Mouse (Mus musculus): Measurements from ENCODE around the gene Sik3. TPM values are rescaled to one million over a fixed set of nuclear protein-coding genes. Genes with fewer than 3 reads are reported as not detected.
A peak's percentile ranks its signal among the peaks of the same experiment; 100 is the strongest.

The Sik3 gene
- polyA plus RNA-seq, 1 experiment from 2014 or later, result 1.7 TPM

- Histone ChIP-seq H3K27me3 (ENCODE audit: control insufficient read depth, insufficient read depth, low read depth, low read length) (no peaks in the 10 kb centered on the region), H3K9me3 (replicated peaks; ENCODE audit: control insufficient read depth, low read length) (no peaks in the 10 kb centered on the region), H3K4me1 (ENCODE audit: control insufficient read depth, low read depth, low read length) (no peaks in the 10 kb centered on the region; the same call in 1 of the 2 replicates), H3K4me3 (ENCODE audit: low read depth, low read length) (no peak overlapping the region), H3K9ac (ENCODE audit: low read depth, low read length) (no peak overlapping the region), H3K36me3 (ENCODE audit: control insufficient read depth, insufficient read depth) (0 out of 2 replicates have a peak, but pooled peaks cover 5% of the 10 kb centered on the region), H3K27ac (ENCODE audit: low read length) (no peak overlapping the region), H3K4me2 (ENCODE audit: low read depth, low read length) (no peak overlapping the region)
- WGBS (ENCODE audit: insufficient replicate concordance), result 32% methylated on average over 12 of the region's 12 CpGs
- ATAC-seq (ENCODE audit: low read depth), result no peak
Observed at GRCm38 (mm10) chr9:46196699-46197169, 184.1 kb downstream of the Sik3 start.

DNA sequence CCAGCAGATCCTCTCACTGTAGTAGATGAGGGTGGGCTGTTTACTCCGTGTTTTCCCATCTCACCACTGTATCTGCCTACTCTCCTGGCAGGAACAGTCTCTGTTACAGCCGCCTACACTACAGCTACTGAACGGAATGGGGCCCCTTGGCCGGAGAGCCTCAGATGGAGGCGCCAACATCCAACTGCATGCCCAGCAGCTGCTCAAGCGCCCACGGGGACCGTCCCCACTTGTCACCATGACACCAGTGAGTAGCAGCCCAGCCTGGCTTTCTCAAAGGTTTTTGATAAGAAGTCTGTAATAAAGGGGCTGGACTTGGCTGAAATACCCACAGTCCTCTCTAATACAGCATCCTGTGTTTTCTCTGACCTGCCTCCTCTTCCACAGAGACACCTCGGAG is 185.8 kb downstream of the Sik3 start:
- Histone ChIP-seq H3K4me2 (ENCODE audit: low read depth, low read length) (no peak overlapping the region), H3K4me3 (ENCODE audit: low read depth, low read length) (no peak overlapping the region), H3K27me3 (ENCODE audit: control insufficient read depth, insufficient read depth, low read depth, low read length) (no peaks in the 10 kb centered on the region), H3K9ac (ENCODE audit: low read depth, low read length) (no peak overlapping the region), H3K4me1 (ENCODE audit: control insufficient read depth, low read depth, low read length) (no peaks in the 10 kb centered on the region; the same call in 1 of the 2 replicates), H3K36me3 (ENCODE audit: control insufficient read depth, insufficient read depth) (0 out of 2 replicates have a peak, but pooled peaks cover 5% of the 10 kb centered on the region), H3K9me3 (replicated peaks; ENCODE audit: control insufficient read depth, low read length) (no peaks in the 10 kb centered on the region), H3K27ac (ENCODE audit: low read length) (no peak overlapping the region)
- 68% methylated on average over 9 of the region's 9 CpGs for WGBS (ENCODE audit: insufficient replicate concordance)
- no peak for ATAC-seq (ENCODE audit: low read depth)

DNA sequence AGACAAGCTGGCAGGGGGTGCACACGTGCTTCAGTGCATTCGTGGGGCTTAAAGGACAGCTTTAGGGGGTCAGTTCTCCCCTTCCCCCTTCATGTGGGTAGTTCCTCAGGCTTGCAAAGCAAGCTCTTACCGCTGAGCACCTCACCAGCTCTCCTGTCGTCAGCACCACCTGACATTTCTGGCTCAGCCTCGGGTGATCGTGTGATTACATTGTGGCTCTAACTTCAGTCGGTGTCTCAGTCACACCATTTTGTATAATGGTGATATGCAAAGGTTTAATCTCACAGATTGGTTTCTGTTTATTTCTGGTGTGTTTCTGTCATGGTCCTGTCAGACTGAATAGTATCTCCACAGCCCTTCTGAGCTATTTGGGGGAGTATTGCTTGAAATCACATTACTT is 186.3 kb downstream of the Sik3 start:
- ATAC-seq (ENCODE audit: low read depth), result no peak
- no peaks in the 10 kb centered on the region; the same call in 1 of the 2 replicates for H3K4me1 ChIP-seq (ENCODE audit: control insufficient read depth, low read depth, low read length)

DNA sequence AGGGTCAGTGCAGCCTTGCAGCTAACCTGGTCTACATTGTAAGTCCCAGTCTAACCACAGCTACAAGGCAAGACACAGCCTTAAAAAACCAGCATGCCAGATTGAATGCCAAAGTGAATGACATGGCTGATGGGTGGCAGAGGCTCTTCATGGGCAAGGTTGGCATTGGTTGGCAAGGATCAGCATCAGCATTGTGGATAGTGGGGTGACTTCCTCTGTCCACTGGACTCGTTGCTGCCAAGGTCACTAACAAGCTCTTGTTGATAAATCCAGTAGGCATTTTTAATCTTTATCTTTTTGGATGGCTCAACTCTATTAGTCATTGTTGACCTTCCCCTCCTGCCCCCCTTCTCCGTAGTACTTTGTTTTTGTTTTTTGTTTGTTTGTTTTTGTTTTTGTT is 187.0 kb downstream of the Sik3 start:
- no peaks in the 10 kb centered on the region for H3K27me3 ChIP-seq (ENCODE audit: control insufficient read depth, insufficient read depth, low read depth, low read length)
- no peak overlapping the region for H3K27ac ChIP-seq (ENCODE audit: low read length)
- no peak for ATAC-seq (ENCODE audit: low read depth)
- WGBS (ENCODE audit: insufficient replicate concordance), result 52% methylated on average over 2 of the region's 2 CpGs
- no peak overlapping the region for H3K9ac ChIP-seq (ENCODE audit: low read depth, low read length)
- H3K4me1 ChIP-seq (ENCODE audit: control insufficient read depth, low read depth, low read length), result no peaks in the 10 kb centered on the region; the same call in 1 of the 2 replicates
- H3K4me3 ChIP-seq (ENCODE audit: low read depth, low read length), result no peak overlapping the region
- peaks cover 7% of the 10 kb centered on the region; the same call in 1 of the 2 replicates for H3K36me3 ChIP-seq (ENCODE audit: control insufficient read depth, insufficient read depth)
- no peaks in the 10 kb centered on the region for H3K9me3 ChIP-seq (replicated peaks; ENCODE audit: control insufficient read depth, low read length)
- H3K4me2 ChIP-seq (ENCODE audit: low read depth, low read length), result no peak overlapping the region

More for the DNA sequence above, 186.3 kb downstream of the Sik3 start:
- H3K36me3 ChIP-seq (ENCODE audit: control insufficient read depth, insufficient read depth), result 0 out of 2 replicates have a peak, but pooled peaks cover 5% of the 10 kb centered on the region
- WGBS (ENCODE audit: insufficient replicate concordance), result 63% methylated on average over 7 of the region's 7 CpGs
- no peak overlapping the region for H3K4me3 ChIP-seq (ENCODE audit: low read depth, low read length)
- H3K27ac ChIP-seq (ENCODE audit: low read length), result no peak overlapping the region
- no peak overlapping the region for H3K4me2 ChIP-seq (ENCODE audit: low read depth, low read length)
- no peaks in the 10 kb centered on the region for H3K9me3 ChIP-seq (replicated peaks; ENCODE audit: control insufficient read depth, low read length)
- H3K9ac ChIP-seq (ENCODE audit: low read depth, low read length), result no peak overlapping the region
- H3K27me3 ChIP-seq (ENCODE audit: control insufficient read depth, insufficient read depth, low read depth, low read length), result no peaks in the 10 kb centered on the region

DNA sequence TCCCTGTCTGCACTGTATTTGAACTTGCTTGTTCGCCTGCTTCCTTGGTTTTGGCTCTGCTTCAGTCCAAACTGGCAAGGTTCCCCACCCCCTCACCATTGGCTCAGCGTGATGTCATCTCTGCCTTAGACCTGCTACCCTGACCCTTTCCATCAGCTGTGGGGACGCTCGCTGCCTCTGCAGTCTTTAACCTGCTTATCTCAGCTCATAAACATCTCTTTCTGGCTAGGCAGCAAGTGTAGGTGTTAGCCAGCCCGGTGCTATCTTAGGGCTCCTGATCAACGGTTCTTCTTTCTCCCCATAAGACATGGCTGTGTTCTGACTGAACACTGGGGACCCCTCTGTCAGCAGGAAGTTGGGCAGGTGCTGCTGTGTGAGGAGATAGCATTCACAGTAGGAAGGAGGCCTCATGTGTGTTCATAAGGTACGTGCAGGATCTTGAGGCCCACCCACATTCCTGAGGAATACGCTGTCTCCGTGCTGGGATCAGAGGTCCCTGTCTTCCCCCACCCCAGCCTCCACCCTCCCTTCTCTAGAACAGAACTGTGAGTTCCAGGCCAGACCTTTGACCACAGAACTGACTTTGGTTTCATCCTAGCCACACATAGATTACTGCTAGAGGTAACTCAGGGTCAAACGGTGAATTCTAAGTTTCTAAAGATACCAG is 194.3 kb downstream of the Sik3 start:
- ATAC-seq (ENCODE audit: low read depth), result peak; percentile 77
- no peak overlapping the region for H3K9ac ChIP-seq (ENCODE audit: low read depth, low read length)
- H3K4me2 ChIP-seq (ENCODE audit: low read depth, low read length), result no peak overlapping the region
- H3K36me3 ChIP-seq (ENCODE audit: control insufficient read depth, insufficient read depth), result peaks cover 2% of the 10 kb centered on the region; the same call in 1 of the 2 replicates
- H3K27ac ChIP-seq (ENCODE audit: low read length), result peak overlapping the region; percentile 16
- H3K9me3 ChIP-seq (replicated peaks; ENCODE audit: control insufficient read depth, low read length), result no peaks in the 10 kb centered on the region
- H3K27me3 ChIP-seq (ENCODE audit: control insufficient read depth, insufficient read depth, low read depth, low read length), result no peaks in the 10 kb centered on the region
- peaks cover 9% of the 10 kb centered on the region for H3K4me1 ChIP-seq (ENCODE audit: control insufficient read depth, low read depth, low read length)
- WGBS (ENCODE audit: insufficient replicate concordance), result 13% methylated on average over 10 of the region's 10 CpGs
- H3K4me3 ChIP-seq (ENCODE audit: low read depth, low read length), result no peak overlapping the region

- peak; percentile 51 for ATAC-seq (ENCODE audit: low read depth)
- Histone ChIP-seq H3K36me3 (ENCODE audit: control insufficient read depth, insufficient read depth) (peaks cover 2% of the 10 kb centered on the region; the same call in 1 of the 2 replicates), H3K9ac (ENCODE audit: low read depth, low read length) (no peak overlapping the region)
Observed at GRCm38 (mm10) chr9:46207501-46207869, 194.9 kb downstream of the Sik3 start.

DNA sequence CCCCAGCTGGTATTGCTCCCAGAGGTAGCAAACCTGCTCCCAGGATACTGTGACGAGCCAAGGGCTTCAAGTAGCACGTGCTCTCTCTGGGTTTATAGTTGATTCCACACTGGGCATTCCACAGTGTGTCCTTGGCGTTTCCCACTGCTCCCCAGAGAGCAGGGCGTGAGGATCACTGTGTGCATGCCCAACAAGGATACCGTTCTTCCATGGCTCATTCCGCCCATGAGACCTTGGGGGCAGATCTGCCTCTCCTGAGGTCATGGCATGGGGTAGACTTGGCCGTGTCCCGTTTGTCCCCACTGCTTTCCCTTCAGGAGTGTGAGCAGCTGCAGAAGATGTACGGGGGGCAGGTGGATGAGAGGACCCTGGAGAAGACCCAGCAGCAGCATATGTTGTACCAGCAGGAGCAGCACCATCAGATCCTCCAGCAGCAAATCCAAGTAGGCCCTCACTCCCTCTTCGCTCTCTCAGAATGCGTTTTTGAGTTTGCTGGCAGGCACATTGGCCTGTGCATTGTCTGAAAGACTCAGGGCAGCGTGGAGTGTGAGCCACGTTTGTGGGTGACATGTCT is 195.9 kb downstream of the Sik3 start:
- Histone ChIP-seq H3K4me2 (ENCODE audit: low read depth, low read length) (no peak overlapping the region), H3K27ac (ENCODE audit: low read length) (no peak overlapping the region), H3K36me3 (ENCODE audit: control insufficient read depth, insufficient read depth) (peaks cover 2% of the 10 kb centered on the region; the same call in 1 of the 2 replicates), H3K4me3 (ENCODE audit: low read depth, low read length) (no peak overlapping the region), H3K27me3 (ENCODE audit: control insufficient read depth, insufficient read depth, low read depth, low read length) (no peaks in the 10 kb centered on the region), H3K9ac (ENCODE audit: low read depth, low read length) (no peak overlapping the region), H3K9me3 (replicated peaks; ENCODE audit: control insufficient read depth, low read length) (no peaks in the 10 kb centered on the region), H3K4me1 (ENCODE audit: control insufficient read depth, low read depth, low read length) (peaks cover 9% of the 10 kb centered on the region)
- no peak for ATAC-seq (ENCODE audit: low read depth)
- WGBS (ENCODE audit: insufficient replicate concordance), result 77% methylated on average over 13 of the region's 13 CpGs

More at GRCm38 (mm10) chr9:46207501-46207869, 194.9 kb downstream of the Sik3 start:
- no peak overlapping the region for H3K4me2 ChIP-seq (ENCODE audit: low read depth, low read length)
- 69% methylated on average over 6 of the region's 6 CpGs for WGBS (ENCODE audit: insufficient replicate concordance)
- peaks cover 9% of the 10 kb centered on the region for H3K4me1 ChIP-seq (ENCODE audit: control insufficient read depth, low read depth, low read length)
- H3K9me3 ChIP-seq (replicated peaks; ENCODE audit: control insufficient read depth, low read length), result no peaks in the 10 kb centered on the region
- no peak overlapping the region for H3K4me3 ChIP-seq (ENCODE audit: low read depth, low read length)
- H3K27ac ChIP-seq (ENCODE audit: low read length), result peak overlapping the region; percentile 16
- no peaks in the 10 kb centered on the region for H3K27me3 ChIP-seq (ENCODE audit: control insufficient read depth, insufficient read depth, low read depth, low read length)

- H3K4me3 ChIP-seq (ENCODE audit: low read depth, low read length), result no peak overlapping the region
- H3K36me3 ChIP-seq (ENCODE audit: control insufficient read depth, insufficient read depth), result no peaks in the 10 kb centered on the region; the same call in 1 of the 2 replicates
- WGBS (ENCODE audit: insufficient replicate concordance), result 75% methylated on average over 12 of the region's 12 CpGs
- H3K27me3 ChIP-seq (ENCODE audit: control insufficient read depth, insufficient read depth, low read depth, low read length), result no peaks in the 10 kb centered on the region
- H3K4me1 ChIP-seq (ENCODE audit: control insufficient read depth, low read depth, low read length), result peaks cover 20% of the 10 kb centered on the region
- no peak for ATAC-seq (ENCODE audit: low read depth)
- H3K27ac ChIP-seq (ENCODE audit: low read length), result no peak overlapping the region
- no peak overlapping the region for H3K9ac ChIP-seq (ENCODE audit: low read depth, low read length)
- H3K4me2 ChIP-seq (ENCODE audit: low read depth, low read length), result no peak overlapping the region
- no peaks in the 10 kb centered on the region for H3K9me3 ChIP-seq (replicated peaks; ENCODE audit: control insufficient read depth, low read length)
Observed at GRCm38 (mm10) chr9:46210473-46210872, 197.9 kb downstream of the Sik3 start.

DNA sequence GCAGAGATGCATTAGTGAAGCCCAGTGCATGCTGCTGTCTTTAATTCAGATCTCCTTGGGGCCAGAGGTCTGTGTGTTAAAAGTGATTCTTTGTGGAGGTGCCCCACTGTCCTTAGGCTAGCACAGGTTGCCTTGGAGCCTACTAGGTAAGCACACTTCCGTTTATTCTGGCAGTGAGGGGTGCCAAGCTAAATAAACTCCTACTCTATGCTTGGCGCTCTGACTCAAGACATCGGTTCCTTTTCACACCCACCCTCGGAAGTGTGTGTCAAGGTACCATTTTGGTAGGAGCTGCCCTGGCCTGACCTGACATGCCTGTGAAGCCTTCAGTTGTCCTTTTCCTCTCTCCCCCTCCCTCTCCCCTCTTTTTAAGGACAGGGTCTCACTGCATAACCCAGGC is 201.7 kb downstream of the Sik3 start:
- H3K36me3 ChIP-seq (ENCODE audit: control insufficient read depth, insufficient read depth), result no peaks in the 10 kb centered on the region
- 76% methylated on average over 4 of the region's 4 CpGs for WGBS (ENCODE audit: insufficient replicate concordance)
- H3K9ac ChIP-seq (ENCODE audit: low read depth, low read length), result no peak overlapping the region
- H3K4me1 ChIP-seq (ENCODE audit: control insufficient read depth, low read depth, low read length), result peaks cover 31% of the 10 kb centered on the region
- no peak for ATAC-seq (ENCODE audit: low read depth)
- no peak overlapping the region for H3K27ac ChIP-seq (ENCODE audit: low read length)
- no peak overlapping the region for H3K4me3 ChIP-seq (ENCODE audit: low read depth, low read length)
- H3K4me2 ChIP-seq (ENCODE audit: low read depth, low read length), result no peak overlapping the region
- no peaks in the 10 kb centered on the region for H3K9me3 ChIP-seq (replicated peaks; ENCODE audit: control insufficient read depth, low read length)
- H3K27me3 ChIP-seq (ENCODE audit: control insufficient read depth, insufficient read depth, low read depth, low read length), result no peaks in the 10 kb centered on the region
